In genomic region chr2:102760284-102761072, GRCm38 (mm10) we compare ENCODE assay signal across 12 mouse cellular contexts.
DNase-seq lines count a peak whose midpoint lies in the region; ATAC-seq lines count a peak whose summit lies in the region.
"Had no signal": no experiment of that assay in that cellular context is flagged by ENCODE, and none has a peak within 500 bp of the region (broad histone marks: within the 10 kb centered on the region; RNA-seq: fewer than 3 reads in every experiment).

No protein-coding gene starts in this region.

- no peak overlapping the region for H3K27ac ChIP-seq in embryonic facial prominence, embryonic 14.5 days (replicated peaks; ENCODE audit: low read depth, low read length)
- H3K27ac ChIP-seq in embryonic facial prominence, embryonic 10.5 days (replicated peaks), result no peak overlapping the region
- H3K27ac ChIP-seq: embryonic facial prominence, embryonic 13.5 days; stomach, postnatal 0 days had no signal

- peak; percentile 28 for DNase-seq in embryonic facial prominence, embryonic 14.5 days (ENCODE audit: low spot score)
- DNase-seq in embryonic facial prominence, embryonic 10.5 days (ENCODE audit: low spot score), result no peak
- DNase-seq in left cerebral cortex, postnatal 4 days, result peak; percentile 53
- no peak for DNase-seq in left cerebral cortex, adult 8-10 months (ENCODE audit: low spot score in 2 of 2)
- DNase-seq in lung, postnatal 14 days, result peak; percentile 41
- no peak for DNase-seq in thymus, adult 18-20 months
- no peak for DNase-seq in left cerebral cortex, adult 9 months (ENCODE audit: low spot score in 2 of 2)
- DNase-seq: kidney, adult 11 months; right cerebral cortex, adult 18-20 months had no signal

- intact Hi-C loops in left cerebral cortex, postnatal 4 days (cut with DNase I), result no loop called here

- H3K27me3 ChIP-seq in embryonic facial prominence, embryonic 14.5 days (replicated peaks; ENCODE audit: control insufficient read depth, insufficient read depth, low read length), result no peaks in the 10 kb centered on the region
- H3K27me3 ChIP-seq in embryonic facial prominence, embryonic 10.5 days (replicated peaks; ENCODE audit: low read depth, poor library complexity, severe bottlenecking), result no peaks in the 10 kb centered on the region
- H3K27me3 ChIP-seq: embryonic facial prominence, embryonic 13.5 days had no signal

- H3K36me3 ChIP-seq in embryonic facial prominence, embryonic 14.5 days (ENCODE audit: control insufficient read depth, insufficient read depth, low read length), result no peaks in the 10 kb centered on the region
- H3K36me3 ChIP-seq in embryonic facial prominence, embryonic 10.5 days (replicated peaks), result no peaks in the 10 kb centered on the region
- H3K36me3 ChIP-seq: embryonic facial prominence, embryonic 13.5 days had no signal

- ATAC-seq in embryonic facial prominence, embryonic 14.5 days (ENCODE audit: low read depth), result no peak
- peak; percentile 74 for ATAC-seq in common myeloid progenitor, adult 5-6 weeks (replicated peaks; ENCODE audit: low read depth, poor library complexity, severe bottlenecking)

- H3K4me1 ChIP-seq in embryonic facial prominence, embryonic 14.5 days (ENCODE audit: control insufficient read depth, insufficient read depth, low read length), result no peaks in the 10 kb centered on the region; the same call in 1 of the 2 replicates
- no peaks in the 10 kb centered on the region for H3K4me1 ChIP-seq in embryonic facial prominence, embryonic 10.5 days
- H3K4me1 ChIP-seq: embryonic facial prominence, embryonic 13.5 days had no signal

- no peaks in the 10 kb centered on the region for H3K9me3 ChIP-seq in embryonic facial prominence, embryonic 14.5 days (ENCODE audit: control insufficient read depth, low read length)
- H3K9me3 ChIP-seq in embryonic facial prominence, embryonic 10.5 days, result no peaks in the 10 kb centered on the region
- H3K9me3 ChIP-seq: embryonic facial prominence, embryonic 13.5 days had no signal

- H3K9ac ChIP-seq in embryonic facial prominence, embryonic 14.5 days (ENCODE audit: low read depth, low read length), result no peak overlapping the region
- H3K9ac ChIP-seq: embryonic facial prominence, embryonic 13.5 days had no signal

- no peak overlapping the region for H3K4me3 ChIP-seq in embryonic facial prominence, embryonic 14.5 days (ENCODE audit: low read depth, low read length)
- H3K4me3 ChIP-seq in embryonic facial prominence, embryonic 10.5 days, result no peak overlapping the region
- H3K4me3 ChIP-seq: embryonic facial prominence, embryonic 13.5 days had no signal

- H3K4me2 ChIP-seq in embryonic facial prominence, embryonic 14.5 days (ENCODE audit: low read depth, low read length), result no peak overlapping the region
- H3K4me2 ChIP-seq: embryonic facial prominence, embryonic 13.5 days had no signal

- WGBS in embryonic facial prominence, embryonic 14.5 days, result 74% methylated on average over 5 of the region's 5 CpGs
- WGBS in embryonic facial prominence, embryonic 10.5 days, result 81% methylated on average over 5 of the region's 5 CpGs

Comparison
In these comparisons a context has a peak if more than half of its experiments do, and no peak if none do; other contexts are left out.
1. DNase-seq: peak in embryonic facial prominence, embryonic 14.5 days (single experiment), left cerebral cortex, postnatal 4 days (single experiment) and lung, postnatal 14 days (single experiment); none in embryonic facial prominence, embryonic 10.5 days (single experiment), left cerebral cortex, adult 8-10 months (0 of 2), thymus, adult 18-20 months (0 of 2) and left cerebral cortex, adult 9 months (0 of 2).